9 mouse cellular contexts compared by ENCODE assay signal in the genomic region with DNA sequence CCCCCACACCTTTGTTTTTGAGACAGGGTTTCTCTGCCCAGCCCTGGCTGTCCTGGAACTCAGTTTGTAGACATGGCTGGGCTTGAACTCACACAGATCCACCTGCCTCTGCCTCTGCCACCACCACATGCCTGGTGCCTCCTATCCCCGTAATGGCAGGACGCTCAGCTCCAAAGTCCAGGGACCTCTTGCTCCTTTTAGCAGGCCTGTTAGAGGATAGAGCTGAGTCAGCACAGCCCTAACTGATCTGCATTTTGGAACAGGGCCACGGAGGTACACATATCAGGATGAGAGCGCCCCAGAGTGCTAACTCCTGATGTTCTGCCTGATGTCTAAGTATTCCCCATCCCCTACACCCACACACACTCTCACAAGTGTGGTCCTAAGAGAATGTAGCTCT. TPM values are rescaled to one million over a fixed set of nuclear protein-coding genes. Genes with fewer than 3 reads are reported as not detected.
DNase-seq lines count a peak whose midpoint lies in the region; ATAC-seq and TF ChIP-seq lines count a peak whose summit lies in the region.
"Had no signal": no experiment of that assay in that cellular context is flagged by ENCODE, and none has a peak within 500 bp of the region (broad histone marks: within the 10 kb centered on the region; RNA-seq: fewer than 3 reads in every experiment).

Gene Tmem86b, minus strand, starts transcription at position 392 of the 400 bp plus-strand sequence.

- no peaks in the 10 kb centered on the region for H3K9me3 ChIP-seq in liver, embryonic 12.5 days (replicated peaks)
- no peaks in the 10 kb centered on the region for H3K9me3 ChIP-seq in forebrain, postnatal 0 days (ENCODE audit: low read length)
- H3K9me3 ChIP-seq: limb, embryonic 10.5 days had no signal

- no peak for DNase-seq in adrenal gland, postnatal 14 days
- no peak for DNase-seq in adrenal gland, adult 2 months
- DNase-seq in urinary bladder, adult 2 months (ENCODE audit: low spot score): no peak
- DNase-seq in urinary bladder, postnatal 36 days (ENCODE audit: low spot score in 2 of 2): no peak
- no peak for DNase-seq in forebrain, postnatal 0 days
- DNase-seq in embryo, embryonic 9.5 days (ENCODE audit: extremely low spot score): no peak
- no peak for DNase-seq in MN1 (ENCODE audit: low spot score)

- WGBS in liver, embryonic 12.5 days (ENCODE audit: insufficient replicate concordance): 42% methylated on average over 4 of the region's 4 CpGs
- 94% methylated on average over 4 of the region's 4 CpGs for WGBS in forebrain, postnatal 0 days

- H3K9ac ChIP-seq in liver, embryonic 12.5 days: peak within 1 kb of the TSS; percentile 85; the same call in 1 of the 2 replicates
- no peak within 1 kb of the TSS for H3K9ac ChIP-seq in forebrain, postnatal 0 days

- H3K27me3 ChIP-seq in liver, embryonic 12.5 days (replicated peaks): no peaks in the 10 kb centered on the region
- H3K27me3 ChIP-seq in forebrain, postnatal 0 days (ENCODE audit: insufficient read depth, low read length): no peaks in the 10 kb centered on the region

- peak within 1 kb of the TSS; percentile 75 for H3K4me2 ChIP-seq in liver, embryonic 12.5 days
- H3K4me2 ChIP-seq in forebrain, postnatal 0 days (ENCODE audit: low read depth): no peak within 1 kb of the TSS

- H3K36me3 ChIP-seq in liver, embryonic 12.5 days: peaks cover 85% of the 10 kb centered on the region
- peaks cover 58% of the 10 kb centered on the region for H3K36me3 ChIP-seq in forebrain, postnatal 0 days (ENCODE audit: insufficient read depth)

- peak within 1 kb of the TSS; percentile 63 for H3K4me3 ChIP-seq in liver, embryonic 12.5 days
- H3K4me3 ChIP-seq in forebrain, postnatal 0 days (ENCODE audit: low read depth, low read length): no peak within 1 kb of the TSS
- H3K4me3 ChIP-seq: limb, embryonic 10.5 days had no signal

- H3K27ac ChIP-seq in liver, embryonic 12.5 days: peak within 1 kb of the TSS; percentile 98
- no peak within 1 kb of the TSS for H3K27ac ChIP-seq in forebrain, postnatal 0 days (ENCODE audit: low read depth, low read length)
- H3K27ac ChIP-seq: limb, embryonic 10.5 days had no signal

- ATAC-seq in liver, embryonic 12.5 days: peak; percentile 50
- ATAC-seq in forebrain, postnatal 0 days: no peak

- H3K4me1 ChIP-seq in liver, embryonic 12.5 days: peaks cover 74% of the 10 kb centered on the region
- no peaks in the 10 kb centered on the region for H3K4me1 ChIP-seq in forebrain, postnatal 0 days (ENCODE audit: insufficient read depth)
- H3K4me1 ChIP-seq: limb, embryonic 10.5 days had no signal

- no peak for TF ChIP-seq CTCF in forebrain, postnatal 0 days (IDR thresholded peaks at IDR 0.05; ENCODE audit: low read depth)

RNA-seq across cellular contexts. Expression of gene Tmem86b, which starts in this region (rescaled TPM):
- 8.8 and 16.2 TPM in 2 replicates for total RNA-seq in adrenal gland, postnatal 14 days (2021)
- 1 to 10 TPM; 5.2 to 7.4 TPM for total RNA-seq in adrenal gland, adult 2 months (2021)
- 11.6 and 17.8 TPM in 2 replicates for polyA plus RNA-seq in adrenal gland, adult 2 months (2012; rRNA removed)
- polyA plus RNA-seq in urinary bladder, adult 2 months (2012; rRNA removed): 15.5 and 19.2 TPM in 2 replicates
- 25.7 and 26.1 TPM in 2 replicates for polyA plus RNA-seq in liver, embryonic 12.5 days (2016; fragmentation: Nextera tagmentation; extraction: Ambion mirVana)
- 10.8 and 11.8 TPM in 2 replicates for total RNA-seq in forebrain, postnatal 0 days (2014; rRNA removed)
- polyA plus RNA-seq in forebrain, postnatal 0 days (2015; fragmentation: Nextera tagmentation; extraction: Ambion mirVana): 0.64 and 0.70 TPM in 2 replicates
